ENCODE assay signal across 10 mouse cellular contexts in genomic region chr11:117993190-117994175, GRCm38 (mm10). TPM values are rescaled to one million over a fixed set of nuclear protein-coding genes. Genes with fewer than 3 reads are reported as not detected.
DNase-seq lines count a peak whose midpoint lies in the region; ATAC-seq and TF ChIP-seq lines count a peak whose summit lies in the region.
"Had no signal": no experiment of that assay in that cellular context is flagged by ENCODE, and none has a peak within 500 bp of the region (broad histone marks: within the 10 kb centered on the region; RNA-seq: fewer than 3 reads in every experiment).

No protein-coding gene starts in this region.

- no peaks in the 10 kb centered on the region for H3K36me3 ChIP-seq in hindbrain, postnatal 0 days (ENCODE audit: insufficient read depth, low read length)
- H3K36me3 ChIP-seq in hindbrain, embryonic 11.5 days (ENCODE audit: control insufficient read depth, insufficient read depth, low read length): no peaks in the 10 kb centered on the region
- H3K36me3 ChIP-seq in ES-E14 (ENCODE audit: control insufficient read depth, insufficient read depth, low read length, poor library complexity, severe bottlenecking) (peaks cover 7% of the 10 kb centered on the region), macrophage (ENCODE audit: inconsistent target) (0 out of 2 replicates have a peak, but pooled peaks cover 4% of the 10 kb centered on the region)

- H3K4me3 ChIP-seq in hindbrain, postnatal 0 days (ENCODE audit: low read length): no peak overlapping the region
- no peak overlapping the region for H3K4me3 ChIP-seq in hindbrain, embryonic 11.5 days (ENCODE audit: low read depth, low read length)
- H3K4me3 ChIP-seq in ES-E14 (ENCODE audit: insufficient read depth in 1 of 2, low read depth in 1 of 2, low read length in 2 of 2, poor library complexity in 1 of 2, severe bottlenecking in 1 of 2) (no peak overlapping the region), macrophage (ENCODE audit: inconsistent target) (no peak overlapping the region)
- H3K4me3 ChIP-seq in embryonic fibroblast, embryonic 13.5 days (ENCODE audit: insufficient read depth, low read length): no peak overlapping the region

- no peak for DNase-seq in hindbrain, postnatal 0 days (ENCODE audit: low spot score)
- no peak for DNase-seq in hindbrain, embryonic 11.5 days (ENCODE audit: low spot score)
- DNase-seq in ES-E14 (ENCODE audit: low read depth, low spot score): no peak
- DNase-seq in c-Kit-positive CD71-positive TER-119-positive erythroid progenitor cells, embryonic 14.5 days (ENCODE audit: low spot score): no peak
- no peak for DNase-seq in left cerebral cortex, adult 11 months (ENCODE audit: low spot score)
- no peak for DNase-seq in adrenal gland, adult 8-10 months
- DNase-seq: cerebellum, adult 11 months had no signal

- ATAC-seq in hindbrain, postnatal 0 days: no peak
- no peak for ATAC-seq in hindbrain, embryonic 11.5 days (ENCODE audit: low FRiP score)
- ATAC-seq: Patski had no signal

- TF ChIP-seq CTCF in hindbrain, postnatal 0 days (IDR thresholded peaks at IDR 0.05; ENCODE audit: low read depth): no peak
- no peak for TF ChIP-seq CTCF in embryonic fibroblast, embryonic 13.5 days (IDR thresholded peaks at IDR 0.05; ENCODE audit: borderline replicate concordance, insufficient read depth, low read length)

- H3K9me3 ChIP-seq in hindbrain, postnatal 0 days (ENCODE audit: low read length): no peaks in the 10 kb centered on the region
- H3K9me3 ChIP-seq in hindbrain, embryonic 11.5 days (ENCODE audit: control insufficient read depth, low read length): no peaks in the 10 kb centered on the region
- no peaks in the 10 kb centered on the region for H3K9me3 ChIP-seq in ES-E14 (ENCODE audit: control insufficient read depth, insufficient read depth, low read depth, low read length)

- no peak overlapping the region for H3K9ac ChIP-seq in hindbrain, postnatal 0 days (replicated peaks; ENCODE audit: low read length)
- no peak overlapping the region for H3K9ac ChIP-seq in hindbrain, embryonic 11.5 days (ENCODE audit: low read depth, low read length)
- 0 out of 2 replicates have a peak overlapping the region, but pooled peaks have one; percentile 16 for H3K9ac ChIP-seq in ES-E14 (ENCODE audit: insufficient read depth, low read depth, low read length, poor library complexity, severe bottlenecking)

- no peak for TF ChIP-seq POLR2A in embryonic fibroblast, embryonic 13.5 days (IDR thresholded peaks at IDR 0.05; ENCODE audit: low read depth, low read length)

- no peaks in the 10 kb centered on the region for H3K27me3 ChIP-seq in hindbrain, postnatal 0 days (ENCODE audit: insufficient read depth, low read length)
- no peaks in the 10 kb centered on the region for H3K27me3 ChIP-seq in hindbrain, embryonic 11.5 days (ENCODE audit: control insufficient read depth, insufficient read depth, low read length)
- H3K27me3 ChIP-seq: Patski had no signal

- in situ Hi-C loops in ES-E14 (cut with MboI; ENCODE audit: low sequenced_read_pairs in 2 of 2, unreplicated experiment in 2 of 2): no loop called here

- H3K4me1 ChIP-seq in hindbrain, postnatal 0 days (ENCODE audit: insufficient read depth, low read length): peaks cover 10% of the 10 kb centered on the region
- 0 out of 2 replicates have a peak, but pooled peaks cover 2% of the 10 kb centered on the region for H3K4me1 ChIP-seq in hindbrain, embryonic 11.5 days (replicated peaks; ENCODE audit: control insufficient read depth, insufficient read depth, low read length)
- H3K4me1 ChIP-seq in ES-E14 (ENCODE audit: control insufficient read depth in 2 of 2, insufficient read depth in 2 of 2, low read length in 2 of 2, poor library complexity in 1 of 2): peaks cover 15 to 45% of the 10 kb centered on the region in 2 experiments
- H3K4me1 ChIP-seq in embryonic fibroblast, embryonic 13.5 days (ENCODE audit: control insufficient read depth, insufficient read depth, low read length): peaks cover 53% of the 10 kb centered on the region

- H3K27ac ChIP-seq in hindbrain, postnatal 0 days: 0 out of 2 replicates have a peak overlapping the region, but pooled peaks have one; percentile 20
- no peak overlapping the region for H3K27ac ChIP-seq in hindbrain, embryonic 11.5 days (ENCODE audit: low read depth, low read length)
- H3K27ac ChIP-seq in ES-E14 (ENCODE audit: insufficient read depth, low read depth, low read length, poor library complexity, severe bottlenecking) (peak overlapping the region; percentile 2; the same call in 1 of the 2 replicates), macrophage (peak overlapping the region; percentile 84)
- peak overlapping the region; percentile 91 for H3K27ac ChIP-seq in embryonic fibroblast, embryonic 13.5 days (ENCODE audit: insufficient read depth, low read length)

- 79% methylated on average over 14 of the region's 14 CpGs for WGBS in hindbrain, postnatal 0 days
- WGBS in hindbrain, embryonic 11.5 days: 79% methylated on average over 14 of the region's 14 CpGs
- 46% methylated on average over 14 of the region's 14 CpGs for WGBS in macrophage (ENCODE audit: missing documents)

- H3K79me2 ChIP-seq in macrophage (ENCODE audit: inconsistent target): peaks cover 96% of the 10 kb centered on the region

- no peak overlapping the region for H3K4me2 ChIP-seq in hindbrain, postnatal 0 days (ENCODE audit: low read depth, low read length)
- no peak overlapping the region for H3K4me2 ChIP-seq in hindbrain, embryonic 11.5 days (replicated peaks; ENCODE audit: low read depth, low read length)

TF ChIP-seq in ES-E14, 5 proteins besides CTCF, POLR2A, EP300 and RAD21:
- no peak for TF ChIP-seq MAFK (IDR thresholded peaks at IDR 0.05; ENCODE audit: insufficient read depth, low read depth, low read length)
- TF ChIP-seq HCFC1 (IDR thresholded peaks at IDR 0.05; ENCODE audit: borderline replicate concordance, insufficient read depth, low read length): no peak
- TF ChIP-seq ZNF384 (IDR thresholded peaks at IDR 0.05; ENCODE audit: low read depth, low read length): no peak
- TF ChIP-seq CHD2 (IDR thresholded peaks at IDR 0.05; ENCODE audit: low read depth, low read length): no peak
- TF ChIP-seq ZC3H11A (IDR thresholded peaks at IDR 0.05; ENCODE audit: borderline replicate concordance, low read depth, low read length): no peak

RNA-seq across cellular contexts. Expression of gene Pgs1, which starts 7.4 kb away (rescaled TPM):
- total RNA-seq in hindbrain, postnatal 0 days (2014; rRNA removed): 72.7 and 85.0 TPM in 2 replicates
- 57.2 and 58.3 TPM in 2 replicates for polyA plus RNA-seq in hindbrain, postnatal 0 days (2015; fragmentation: Nextera tagmentation; extraction: Ambion mirVana)
- polyA plus RNA-seq in hindbrain, embryonic 11.5 days (2014; fragmentation: Nextera tagmentation; extraction: Ambion mirVana): 38.6 and 39.1 TPM in 2 replicates
- total RNA-seq in ES-E14 (2012; rRNA removed): 95.2 and 101 TPM in 2 replicates
- polyA plus RNA-seq in embryonic fibroblast, embryonic 13.5 days (2011; ENCODE audit: insufficient read length, low read depth, missing spikeins): 29.5 and 33.4 TPM in 2 replicates
- total RNA-seq in macrophage (2018; cell fraction: chromatin; rRNA removed): 100 to 1,000 TPM; 115 to 839 (median 194) TPM
- 10 to 100 TPM; 18.3 to 57.3 (median 29.4) TPM for total RNA-seq in macrophage (2018; cell fraction: cytosol; rRNA removed)
- total RNA-seq in macrophage (2018; cell fraction: nucleus; rRNA removed): 100 to 1,000 TPM in 16 of 26 experiments, 10 to 100 TPM in 10; 65.7 to 895 (median 111) TPM
- polyA plus RNA-seq in macrophage (2018): 12.0 to 40.0 TPM (median 28.0 TPM) in 3 replicates
- total RNA-seq in adrenal gland, adult 8-10 months (2022): 10 to 100 TPM; 52.7 to 76.9 (median 68.2) TPM

RNA-seq across cellular contexts. Expression of gene Socs3, which starts 23.6 kb away (rescaled TPM):
- total RNA-seq in hindbrain, postnatal 0 days (2014; rRNA removed): 12.3 and 12.4 TPM in 2 replicates
- polyA plus RNA-seq in hindbrain, postnatal 0 days (2015; fragmentation: Nextera tagmentation; extraction: Ambion mirVana): 6.0 and 7.0 TPM in 2 replicates
- polyA plus RNA-seq in hindbrain, embryonic 11.5 days (2014; fragmentation: Nextera tagmentation; extraction: Ambion mirVana): 3.4 and 5.6 TPM in 2 replicates
- 69.8 and 78.6 TPM in 2 replicates for total RNA-seq in ES-E14 (2012; rRNA removed)
- 15.2 and 31.9 TPM in 2 replicates for polyA plus RNA-seq in embryonic fibroblast, embryonic 13.5 days (2011; ENCODE audit: insufficient read length, low read depth, missing spikeins)
- total RNA-seq in macrophage (2018; cell fraction: chromatin; rRNA removed): 100 to 1,000 TPM in 18 of 26 experiments, 10 to 100 TPM in 5, 1 to 10 TPM in 3; 3.6 to 749 (median 239) TPM
- total RNA-seq in macrophage (2018; cell fraction: cytosol; rRNA removed): 1,000 to 10,000 TPM in 3 of 26 experiments, 100 to 1,000 TPM in 15, 10 to 100 TPM in 6, 1 to 10 TPM in 2; 3.4 to 1,133 (median 302) TPM
- 1,000 to 10,000 TPM in 2 of 26 experiments, 100 to 1,000 TPM in 17, 10 to 100 TPM in 6, 1 to 10 TPM in 1; 3.2 to 1,503 (median 563) TPM for total RNA-seq in macrophage (2018; cell fraction: nucleus; rRNA removed)
- polyA plus RNA-seq in macrophage (2018): 2.0 to 6.9 TPM (median 2.3 TPM) in 3 replicates
- 10 to 100 TPM in 1 of 4 experiments, 1 to 10 TPM in 3; 4.4 to 14.6 (median 5.4) TPM for total RNA-seq in adrenal gland, adult 8-10 months (2022)
